Comparison of ENCODE assay signal across 17 mouse cellular contexts in the genomic region with DNA sequence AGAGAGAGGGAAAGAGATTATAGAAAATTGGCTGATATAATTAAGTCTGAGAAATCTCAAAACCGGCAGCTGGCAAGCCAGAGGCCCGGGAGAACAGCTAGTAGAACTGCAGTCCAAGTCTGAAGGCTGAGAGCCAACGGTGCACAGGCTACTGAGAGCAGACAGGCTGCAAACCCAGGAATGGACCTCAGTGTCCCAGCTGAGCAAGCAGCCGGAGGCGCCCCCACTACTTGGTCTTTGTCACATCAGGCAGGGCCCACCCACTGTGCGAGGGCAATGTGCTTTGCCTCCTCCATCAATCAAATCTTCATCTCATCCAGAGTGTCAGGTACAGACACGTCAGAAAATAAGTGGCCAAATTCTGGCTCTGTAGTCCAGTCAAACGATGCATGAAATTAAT. TPM values are rescaled to one million over a fixed set of nuclear protein-coding genes. Genes with fewer than 3 reads are reported as not detected.
A peak's percentile ranks its signal among the peaks of the same experiment; 100 is the strongest.
DNase-seq lines count a peak whose midpoint lies in the region; ATAC-seq lines count a peak whose summit lies in the region.
"Had no signal": no experiment of that assay in that cellular context is flagged by ENCODE, and none has a peak within 500 bp of the region (broad histone marks: within the 10 kb centered on the region; RNA-seq: fewer than 3 reads in every experiment).

No protein-coding gene starts in this region.

- no peak overlapping the region for H3K27ac ChIP-seq in forebrain, embryonic 15.5 days (replicated peaks)
- H3K27ac ChIP-seq in forebrain, embryonic 11.5 days (ENCODE audit: low read depth, low read length): no peak overlapping the region
- H3K27ac ChIP-seq in kidney, embryonic 14.5 days (ENCODE audit: low read depth, low read length): no peak overlapping the region
- H3K27ac ChIP-seq in hindbrain, embryonic 15.5 days (replicated peaks): no peak overlapping the region
- H3K27ac ChIP-seq: left cerebral cortex, adult 2 months; limb, embryonic 12.5 days; liver, embryonic 15.5 days; midbrain, embryonic 10.5 days had no signal

- H3K4me1 ChIP-seq in forebrain, embryonic 15.5 days: 0 out of 2 replicates have a peak, but pooled peaks cover 3% of the 10 kb centered on the region
- H3K4me1 ChIP-seq in forebrain, embryonic 11.5 days (replicated peaks; ENCODE audit: control insufficient read depth, insufficient read depth, low read length): no peaks in the 10 kb centered on the region
- H3K4me1 ChIP-seq in kidney, embryonic 14.5 days (ENCODE audit: control insufficient read depth, insufficient read depth, low read length): no peaks in the 10 kb centered on the region
- H3K4me1 ChIP-seq in hindbrain, embryonic 15.5 days (replicated peaks): no peaks in the 10 kb centered on the region
- H3K4me1 ChIP-seq: limb, embryonic 12.5 days; liver, embryonic 15.5 days; midbrain, embryonic 10.5 days had no signal

- ATAC-seq in forebrain, embryonic 15.5 days (replicated peaks): 0 out of 2 replicates have a peak, but pooled peaks have one; percentile 38
- ATAC-seq in forebrain, embryonic 11.5 days (replicated peaks; ENCODE audit: low FRiP score): no peak
- peak; percentile 39; the same call in 1 of the 2 replicates for ATAC-seq in kidney, embryonic 14.5 days (ENCODE audit: low FRiP score, low TSS enrichment)
- ATAC-seq in hindbrain, embryonic 15.5 days (ENCODE audit: low FRiP score, low read depth): peak; percentile 65; the same call in 1 of the 2 replicates
- ATAC-seq: forebrain, embryonic 14.5 days had no signal

- no peak for DNase-seq in forebrain, embryonic 11.5 days (ENCODE audit: low spot score)
- no peak for DNase-seq in kidney, adult 9 months
- peak; percentile 60 for DNase-seq in gastrocnemius, postnatal 14 days
- DNase-seq in layer of hippocampus, adult 9-11 months: no peak
- no peak for DNase-seq in B cell, adult 2 months
- DNase-seq: kidney, adult 8-10 months; lung, postnatal 36 days; retina, postnatal 1 day; thymus, adult 2 months had no signal

- no peak overlapping the region for H3K4me2 ChIP-seq in forebrain, embryonic 15.5 days (replicated peaks)
- H3K4me2 ChIP-seq in forebrain, embryonic 11.5 days (ENCODE audit: low read depth, low read length, severe bottlenecking): no peak overlapping the region
- H3K4me2 ChIP-seq in kidney, embryonic 14.5 days (replicated peaks; ENCODE audit: low read depth, low read length): no peak overlapping the region
- H3K4me2 ChIP-seq in hindbrain, embryonic 15.5 days: no peak overlapping the region
- H3K4me2 ChIP-seq: limb, embryonic 12.5 days; liver, embryonic 15.5 days had no signal

- 65% methylated on average over 8 of the region's 8 CpGs for WGBS in forebrain, embryonic 15.5 days
- 81% methylated on average over 8 of the region's 8 CpGs for WGBS in forebrain, embryonic 11.5 days
- 47% methylated on average over 8 of the region's 8 CpGs for WGBS in kidney, embryonic 14.5 days
- WGBS in hindbrain, embryonic 15.5 days: 56% methylated on average over 8 of the region's 8 CpGs

- no peak overlapping the region for H3K4me3 ChIP-seq in forebrain, embryonic 15.5 days
- H3K4me3 ChIP-seq in forebrain, embryonic 11.5 days (ENCODE audit: low read depth, low read length): no peak overlapping the region
- H3K4me3 ChIP-seq in kidney, embryonic 14.5 days (ENCODE audit: low read length): no peak overlapping the region
- H3K4me3 ChIP-seq in hindbrain, embryonic 15.5 days: no peak overlapping the region
- H3K4me3 ChIP-seq: left cerebral cortex, adult 2 months; limb, embryonic 12.5 days; liver, embryonic 15.5 days; midbrain, embryonic 10.5 days had no signal

- no peaks in the 10 kb centered on the region for H3K9me3 ChIP-seq in forebrain, embryonic 15.5 days
- no peaks in the 10 kb centered on the region for H3K9me3 ChIP-seq in forebrain, embryonic 11.5 days (ENCODE audit: control insufficient read depth, low read length)
- H3K9me3 ChIP-seq in kidney, embryonic 14.5 days (ENCODE audit: control insufficient read depth, low read length): no peaks in the 10 kb centered on the region
- H3K9me3 ChIP-seq in hindbrain, embryonic 15.5 days: no peaks in the 10 kb centered on the region
- H3K9me3 ChIP-seq: limb, embryonic 12.5 days; liver, embryonic 15.5 days; midbrain, embryonic 10.5 days had no signal

- no peaks in the 10 kb centered on the region for H3K27me3 ChIP-seq in forebrain, embryonic 15.5 days
- H3K27me3 ChIP-seq in forebrain, embryonic 11.5 days (ENCODE audit: control insufficient read depth, insufficient read depth, low read length): no peaks in the 10 kb centered on the region
- H3K27me3 ChIP-seq in kidney, embryonic 14.5 days (ENCODE audit: control insufficient read depth, insufficient read depth, low read length): no peaks in the 10 kb centered on the region
- no peaks in the 10 kb centered on the region for H3K27me3 ChIP-seq in hindbrain, embryonic 15.5 days
- H3K27me3 ChIP-seq: limb, embryonic 12.5 days; liver, embryonic 15.5 days had no signal

- intact Hi-C loops in gastrocnemius, postnatal 14 days (cut with DNase I; ENCODE audit: low total_unique reads): no loop called here

- H3K9ac ChIP-seq in forebrain, embryonic 15.5 days (replicated peaks): no peak overlapping the region
- H3K9ac ChIP-seq in forebrain, embryonic 11.5 days (ENCODE audit: low read length): no peak overlapping the region
- no peak overlapping the region for H3K9ac ChIP-seq in kidney, embryonic 14.5 days (ENCODE audit: low read depth, low read length)
- no peak overlapping the region for H3K9ac ChIP-seq in hindbrain, embryonic 15.5 days
- H3K9ac ChIP-seq: limb, embryonic 12.5 days; liver, embryonic 15.5 days had no signal

- no peaks in the 10 kb centered on the region for H3K36me3 ChIP-seq in forebrain, embryonic 15.5 days
- H3K36me3 ChIP-seq in forebrain, embryonic 11.5 days (ENCODE audit: control insufficient read depth, insufficient read depth, low read length): no peaks in the 10 kb centered on the region
- H3K36me3 ChIP-seq in kidney, embryonic 14.5 days (ENCODE audit: control insufficient read depth, insufficient read depth, low read length): no peaks in the 10 kb centered on the region
- H3K36me3 ChIP-seq in hindbrain, embryonic 15.5 days: no peaks in the 10 kb centered on the region
- H3K36me3 ChIP-seq: limb, embryonic 12.5 days; liver, embryonic 15.5 days; midbrain, embryonic 10.5 days had no signal

RNA-seq across cellular contexts. Expression of a gene that starts 34.6 kb away (rescaled TPM):
- polyA plus RNA-seq in forebrain, embryonic 15.5 days (2015; fragmentation: Nextera tagmentation; extraction: Ambion mirVana): 59.9 and 65.8 TPM in 2 replicates
- polyA plus RNA-seq in forebrain, embryonic 11.5 days (2014; fragmentation: Nextera tagmentation; extraction: Ambion mirVana): 71.3 and 75.4 TPM in 2 replicates
- polyA plus RNA-seq in kidney, embryonic 14.5 days (2014; fragmentation: Nextera tagmentation; extraction: Ambion mirVana): 91.7 and 106 TPM in 2 replicates
- total RNA-seq in gastrocnemius, postnatal 14 days (2021): 10 to 100 TPM; 75.4 to 80.1 TPM
- polyA plus RNA-seq in hindbrain, embryonic 15.5 days (2015; fragmentation: Nextera tagmentation; extraction: Ambion mirVana): 72.9 and 79.5 TPM in 2 replicates
